Mouse (Mus musculus): ENCODE data around the gene Edrf1.

DNA sequence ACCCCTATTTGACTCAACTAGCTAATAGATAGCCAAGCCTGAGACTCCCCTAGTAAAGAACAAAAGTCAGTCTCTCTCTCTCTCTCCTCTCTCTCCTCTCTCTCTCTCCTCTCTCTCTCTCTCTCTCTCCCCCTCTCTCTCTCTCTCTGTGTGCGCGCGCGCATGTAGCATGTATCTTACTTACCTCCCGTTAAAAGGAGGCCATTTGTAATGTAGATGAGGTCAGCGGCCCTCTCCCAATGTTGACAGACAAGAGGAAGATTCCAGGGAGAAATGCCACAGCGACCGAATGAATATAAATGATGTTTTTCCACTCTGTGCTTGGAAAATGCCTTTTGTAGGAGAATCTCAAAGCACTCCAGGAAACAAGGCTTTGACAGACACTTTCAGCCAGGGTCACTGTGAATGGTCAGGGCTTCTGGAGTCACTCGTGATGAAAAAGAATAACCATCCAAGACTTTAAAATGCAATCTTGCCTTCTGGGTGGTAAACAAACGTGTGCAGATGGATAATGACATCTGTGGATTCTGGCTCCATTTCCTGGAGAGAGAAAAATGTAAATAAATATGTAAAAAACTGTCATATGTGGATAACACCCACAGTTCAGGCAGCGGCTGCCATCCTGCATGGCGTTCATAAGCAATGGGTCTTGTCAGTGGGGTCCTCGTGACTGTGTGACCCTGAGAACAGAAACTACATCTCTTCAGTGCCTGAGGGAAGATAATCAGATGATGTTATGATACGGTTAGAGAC lies 10.0 kb upstream of the Edrf1 start:
- TF ChIP-seq CTCF (IDR thresholded peaks at IDR 0.05; ENCODE audit: insufficient read depth, low read depth, low read length) (no peak), POLR2A (IDR thresholded peaks at IDR 0.05; ENCODE audit: insufficient read depth, low read depth, low read length) (no peak)
